Mouse (Mus musculus) large intestine, adult 2 months (tissue): ENCODE measurements around the gene Cep164. TPM values are rescaled to one million over a fixed set of nuclear protein-coding genes. Genes with fewer than 3 reads are reported as not detected.

Experiments used
- DNase-seq: peaks from one replicate; pipeline ENCODE4 v3.0.0-alpha.2; 2012; ENCODE audit warnings: low read depth, low spot score
- WGBS: fragments of 180-500 bp; shearing (Covaris S2); methylation state at CpG from one replicate; pipeline ENCODE4 v1.1.7; 2018; 5-methylcytosine and 5-hydroxymethylcytosine counted together
- polyA plus RNA-seq: library from polyadenylated mRNA; depleted of rRNA; stranded (reverse); fragments of >200 nt; gene quantifications from 2 replicates; pipeline ENCODE4 v1.2.3, GENCODE M21; 2012

Cep164 gene
- polyA plus RNA-seq, 1 experiment: 9.2 TPM

DNA sequence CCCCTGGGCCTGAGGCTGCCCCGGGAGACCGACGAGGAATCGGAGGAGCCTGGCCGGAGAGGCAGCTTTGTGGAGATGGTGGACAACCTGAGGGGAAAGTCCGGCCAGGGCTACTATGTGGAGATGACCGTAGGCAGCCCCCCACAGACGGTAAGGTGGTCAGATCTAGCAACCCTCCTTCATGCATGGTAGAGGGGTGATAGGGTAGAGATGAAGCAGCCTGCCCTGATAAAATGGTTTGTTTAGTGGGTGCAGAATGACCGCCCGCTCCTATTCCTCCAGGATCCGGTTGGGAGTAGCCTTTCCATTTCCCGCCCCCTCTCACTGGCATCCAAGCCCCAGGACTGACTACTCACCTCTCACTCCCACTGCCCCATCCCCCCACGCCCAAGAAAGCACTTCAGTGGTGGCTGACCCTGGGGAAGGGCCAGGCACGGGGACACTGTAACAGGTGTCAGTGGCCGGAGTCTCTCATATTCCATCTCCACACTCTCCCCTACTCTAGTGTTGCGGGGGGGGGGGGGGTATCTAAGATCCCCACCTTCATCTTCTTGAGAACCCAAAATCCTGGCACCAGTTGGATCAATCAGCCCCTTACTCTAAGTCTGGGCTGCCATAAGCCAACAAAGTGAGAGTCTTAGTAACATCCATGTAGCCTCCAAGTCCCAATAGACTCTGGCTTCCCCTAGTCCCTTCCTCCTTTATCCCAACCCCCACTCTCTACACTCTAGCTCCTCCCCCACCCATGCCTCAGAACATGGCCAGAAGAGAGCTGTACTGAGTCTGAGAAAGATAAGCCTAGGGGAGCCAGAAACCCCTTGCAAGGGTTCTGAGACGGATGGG, 10.9 kb upstream of the Cep164 start:
- WGBS: 10% methylated on average over 17 of the region's 17 CpGs
- no peak for DNase-seq

DNA sequence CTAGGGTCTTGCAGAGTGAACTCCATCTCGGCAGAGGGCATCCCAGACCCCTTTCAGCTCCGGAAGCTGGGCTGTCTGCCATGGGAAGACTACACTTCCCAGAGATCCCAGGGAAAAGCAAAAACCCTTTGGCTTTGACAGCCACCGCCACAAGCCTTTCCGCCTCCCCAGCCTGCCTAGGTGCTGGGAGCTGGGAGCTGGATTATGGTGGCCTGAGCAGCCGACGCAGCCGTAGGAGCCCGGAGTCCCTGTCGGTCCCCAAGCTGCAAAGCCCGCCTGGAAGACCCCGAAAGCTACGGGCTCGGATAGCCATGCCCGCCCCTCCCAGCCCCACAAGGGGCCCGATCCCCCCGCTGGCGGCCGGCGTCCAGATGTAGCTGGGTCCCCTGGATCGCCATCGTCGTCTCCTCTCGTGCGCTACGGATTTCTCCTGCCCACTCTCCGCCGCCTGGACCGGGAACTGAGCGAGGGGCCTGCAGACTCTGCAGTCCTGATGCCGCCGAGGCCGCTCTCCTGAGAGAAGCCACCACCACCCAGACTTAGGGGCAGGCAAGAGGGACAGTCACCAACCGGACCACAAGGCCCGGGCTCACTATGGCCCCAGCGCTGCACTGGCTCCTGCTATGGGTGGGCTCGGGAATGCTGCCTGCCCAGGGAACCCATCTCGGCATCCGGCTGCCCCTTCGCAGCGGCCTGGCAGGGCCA, 10.1 kb upstream of the Cep164 start, which contains the start of gene Bace1:
Gene Bace1 (plus strand): TSS at position 147 of the 705 bp plus-strand sequence.
- peak; percentile 35 for DNase-seq
- under 1% methylated on average over 40 of the region's 40 CpGs for WGBS

DNA sequence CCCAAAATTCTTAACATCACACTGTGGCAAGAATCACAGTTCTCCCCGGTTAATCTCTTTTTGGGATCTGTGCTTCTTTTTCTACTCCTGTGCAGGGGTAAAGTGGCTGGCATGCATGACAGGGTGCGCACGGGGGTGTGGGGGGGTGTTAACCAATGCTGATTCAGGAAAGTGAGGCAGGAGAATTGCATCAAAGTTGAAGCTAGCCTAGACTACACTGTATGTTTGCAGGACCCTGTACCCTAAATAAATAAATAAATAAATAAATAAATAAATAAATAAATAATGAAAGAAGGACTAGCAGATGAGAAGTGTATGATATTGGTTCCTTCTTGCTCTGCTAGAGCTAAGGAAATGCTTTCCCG, 9.6 kb upstream of the Cep164 start:
- WGBS: 25% methylated on average over 4 of the region's 4 CpGs
- no peak for DNase-seq

DNA sequence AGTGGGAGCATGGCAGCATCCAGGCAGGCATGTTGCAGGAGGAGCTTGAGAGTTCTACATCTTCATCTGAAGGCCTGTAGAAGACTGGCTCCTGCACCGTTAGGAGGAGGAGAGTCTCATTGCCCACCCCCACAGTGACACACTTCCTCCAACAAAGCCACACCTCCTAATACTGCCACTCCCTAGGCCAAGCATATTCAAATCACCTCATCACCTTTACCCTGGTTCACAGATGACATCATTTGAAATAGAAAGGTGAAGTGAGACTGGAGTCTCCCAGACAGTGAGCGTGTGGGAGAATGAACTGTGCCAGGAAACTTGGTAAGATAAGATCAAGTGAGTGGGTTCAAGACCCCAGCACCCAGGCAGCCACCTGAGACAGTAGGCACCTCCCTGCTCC, 5.0 kb upstream of the Cep164 start:
- DNase-seq: no peak
- WGBS: 64% methylated on average over 2 of the region's 2 CpGs

DNA sequence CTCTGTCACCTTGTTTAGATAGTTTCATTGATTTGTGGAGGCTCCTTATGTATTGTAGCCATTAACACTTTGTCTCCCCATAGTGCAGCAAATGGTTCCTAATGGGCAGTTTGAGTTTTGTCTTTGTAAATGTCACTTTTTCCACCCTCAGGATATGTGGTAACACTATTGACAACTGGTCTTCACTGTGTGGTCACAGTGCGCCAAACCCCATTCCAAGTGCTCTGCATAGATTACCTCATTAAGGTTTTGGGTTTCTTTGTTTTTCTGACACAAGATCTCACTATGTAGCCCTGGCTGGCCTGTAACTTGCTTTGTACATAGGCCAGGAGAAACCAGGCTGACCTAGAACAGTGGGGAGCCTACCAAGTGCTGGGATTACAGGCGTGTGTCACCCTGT, 4.4 kb upstream of the Cep164 start:
- 96% methylated on average over 2 of the region's 2 CpGs for WGBS

DNA sequence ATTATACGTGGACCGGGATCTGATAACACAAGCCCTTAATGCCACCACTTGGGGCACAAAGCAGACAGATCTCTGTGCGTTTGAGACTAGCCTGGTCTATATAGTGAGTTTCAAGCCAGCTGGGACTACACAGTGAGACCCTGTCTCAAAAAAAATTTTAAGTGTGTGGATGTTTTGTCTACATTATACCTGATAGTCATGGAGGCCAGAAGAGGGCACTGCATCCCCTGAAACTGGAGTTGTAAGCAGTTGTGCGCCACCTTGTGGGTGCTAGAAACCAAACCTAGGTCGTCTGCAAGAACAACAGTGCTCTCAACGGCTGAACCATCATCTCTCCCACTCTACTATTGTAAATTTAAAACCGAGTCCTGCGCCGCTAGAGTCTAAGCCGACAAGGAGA, 616 bp upstream of the Cep164 start:
- DNase-seq: peak; percentile 69

More for the DNA sequence above, 4.4 kb upstream of the Cep164 start:
- DNase-seq: no peak

DNA sequence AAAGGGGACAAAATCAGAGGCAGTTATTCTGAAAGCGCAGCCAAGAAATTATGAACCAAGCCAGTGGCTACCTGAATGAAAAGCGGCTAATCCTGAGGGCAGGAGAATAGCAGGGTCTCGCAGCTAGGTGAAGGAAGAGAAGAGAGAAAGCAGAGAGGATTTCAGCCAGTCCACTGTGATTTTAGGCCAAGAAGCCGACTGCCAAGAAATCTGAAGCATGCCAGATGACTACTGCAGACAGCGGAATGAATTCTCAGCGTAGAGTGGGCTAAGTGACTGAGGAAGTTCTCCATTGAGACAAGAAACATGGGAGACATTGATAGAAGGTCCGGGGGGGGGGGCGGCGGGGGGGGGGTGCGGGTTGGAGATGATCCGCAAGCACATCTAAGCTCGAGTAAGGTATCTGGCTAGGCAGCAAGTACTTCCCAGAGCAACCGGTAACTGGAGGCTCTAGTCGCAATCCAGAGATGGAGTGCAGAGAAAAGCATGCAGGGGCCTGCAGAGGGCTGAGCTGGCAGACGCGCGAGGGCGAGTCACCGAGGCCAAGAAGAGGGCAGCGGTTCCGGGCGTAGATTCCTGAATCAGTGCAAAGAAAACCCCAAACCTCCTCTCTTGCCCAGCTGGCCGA, 714 bp downstream of the Cep164 start:
- DNase-seq: no peak

More for the DNA sequence above, 616 bp upstream of the Cep164 start:
- 38% methylated on average over 10 of the region's 10 CpGs for WGBS

DNA sequence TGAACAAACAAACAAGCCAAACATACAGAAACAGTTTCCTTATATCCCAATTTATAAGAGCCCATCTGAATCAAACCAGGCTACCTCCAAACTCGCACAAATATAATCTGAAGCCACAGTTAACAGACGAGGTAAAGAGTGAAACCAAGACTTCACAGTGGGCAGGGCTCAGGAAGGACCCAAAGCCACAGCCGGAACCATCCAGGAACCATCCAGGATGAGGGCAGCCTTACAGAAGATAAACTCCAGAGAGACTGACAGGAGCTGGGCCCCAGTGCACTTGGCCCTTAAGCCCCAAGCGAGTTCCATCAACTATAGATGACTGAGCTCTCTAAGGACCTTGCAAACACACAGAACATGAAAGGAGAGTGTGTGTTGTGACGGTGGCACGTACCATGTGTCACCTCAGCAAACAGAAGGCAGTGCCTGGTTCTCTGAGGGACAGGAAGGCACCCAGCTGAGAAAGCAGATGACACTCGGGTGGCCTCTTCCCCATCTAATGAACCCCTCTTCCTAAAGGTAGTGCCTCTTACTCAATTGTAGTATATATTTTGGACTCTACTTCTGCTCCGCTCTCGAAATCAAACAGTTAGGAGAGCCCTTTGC, 10.0 kb downstream of the Cep164 start:
- WGBS: 81% methylated on average over 9 of the region's 9 CpGs
- no peak for DNase-seq

More for the DNA sequence above, 714 bp downstream of the Cep164 start:
- WGBS: 7% methylated on average over 23 of the region's 23 CpGs

DNA sequence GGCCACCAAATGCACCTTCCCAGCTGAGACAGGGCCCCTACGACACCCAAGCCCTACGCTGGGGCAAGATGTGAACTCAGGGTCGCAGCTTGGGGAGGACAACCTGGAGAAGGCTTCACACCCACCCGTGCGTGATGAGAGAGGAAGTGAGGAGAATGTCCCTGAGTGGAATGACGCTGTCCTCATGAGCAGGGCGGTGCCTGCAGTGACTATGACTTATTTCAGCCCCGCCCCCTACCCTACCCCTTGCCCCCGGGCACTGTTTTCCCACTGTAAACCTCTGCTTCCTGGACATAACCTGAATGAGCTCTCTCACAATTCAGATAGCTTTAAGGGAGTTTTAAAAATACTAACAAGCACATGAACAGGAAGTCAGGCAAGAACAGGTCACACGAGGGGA, 13.0 kb downstream of the Cep164 start:
- WGBS: 43% methylated on average over 10 of the region's 10 CpGs
- peak; percentile 19 for DNase-seq

DNA sequence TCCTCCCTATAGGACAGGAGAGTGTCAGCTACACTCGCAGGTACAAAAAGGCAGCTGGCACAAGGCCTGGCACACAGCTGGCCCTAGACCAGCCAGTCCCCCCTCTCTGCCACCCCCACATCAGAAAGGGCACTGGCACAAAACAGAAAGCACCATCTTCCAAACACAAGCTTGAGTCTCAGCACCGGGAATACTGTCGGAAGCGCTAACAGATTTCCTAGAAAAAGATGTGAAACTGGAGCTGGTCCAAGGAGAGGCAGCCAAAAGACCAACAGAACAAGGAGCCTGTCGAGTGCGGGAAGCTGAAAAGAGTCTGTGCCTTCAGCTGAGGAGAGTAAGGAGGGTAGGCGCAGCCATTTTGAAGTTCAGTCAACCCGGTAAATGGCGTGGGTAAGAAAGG, 13.4 kb downstream of the Cep164 start:
- DNase-seq: no peak
- 56% methylated on average over 9 of the region's 9 CpGs for WGBS

DNA sequence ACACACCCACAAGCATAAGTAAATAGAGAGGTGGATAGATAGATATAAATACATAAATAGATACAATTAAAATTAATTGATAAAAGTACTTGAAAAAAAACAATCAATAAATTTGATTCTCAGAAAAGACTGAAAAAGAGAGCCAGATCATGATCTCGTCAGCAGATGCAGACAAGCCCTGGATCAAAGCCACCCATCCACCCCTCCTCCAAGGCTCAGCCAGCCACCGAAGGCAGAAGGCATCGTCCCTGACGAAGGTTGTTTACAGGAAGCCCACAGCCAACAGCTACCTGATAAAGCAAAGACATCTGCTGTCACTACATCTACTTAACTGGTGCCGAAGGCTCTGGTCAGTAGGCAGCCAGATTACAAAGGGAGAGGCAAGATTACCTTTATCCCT, 16.5 kb downstream of the Cep164 start:
- 83% methylated on average over 5 of the region's 5 CpGs for WGBS
- no peak for DNase-seq

DNA sequence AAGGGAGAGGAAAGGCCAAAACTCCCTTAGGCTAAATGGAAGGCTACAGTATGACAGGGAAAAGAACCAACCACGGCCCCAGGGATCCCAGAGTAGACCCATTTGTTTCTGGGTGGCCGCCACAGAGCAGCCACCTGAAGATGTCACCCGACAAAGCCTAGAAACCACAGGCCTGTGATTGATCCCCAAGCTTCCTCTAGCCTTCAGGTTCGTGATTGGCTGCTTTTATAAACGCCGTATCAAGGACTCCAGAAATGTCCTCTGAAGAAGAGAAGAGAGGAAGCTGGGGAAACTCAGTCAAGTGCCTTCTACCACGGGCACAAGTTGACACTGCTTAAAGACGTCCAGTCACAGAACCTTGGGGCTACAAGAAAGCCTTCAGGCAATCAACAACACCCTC, 20.7 kb downstream of the Cep164 start:
- no peak for DNase-seq
- WGBS: 62% methylated on average over 8 of the region's 8 CpGs

DNA sequence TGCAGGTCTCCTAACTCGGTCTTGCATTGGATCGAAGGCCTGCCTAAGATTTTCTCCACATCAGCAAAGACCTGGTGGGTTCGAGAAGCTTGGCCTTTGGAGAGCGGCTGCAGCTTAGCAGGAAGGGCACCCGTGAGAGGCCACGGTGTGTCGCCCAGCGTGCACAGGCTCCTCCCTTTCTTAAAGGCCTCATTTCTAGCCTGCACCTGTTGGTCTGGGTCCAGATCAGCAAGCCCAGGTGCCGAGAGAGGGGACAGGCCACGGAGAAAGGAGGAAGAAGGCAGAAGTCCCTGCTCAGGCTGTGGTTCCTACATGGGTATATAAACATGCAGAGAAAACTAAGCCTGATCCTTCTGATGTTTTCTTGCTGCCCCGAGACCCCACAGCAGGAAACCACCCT, 21.2 kb downstream of the Cep164 start:
- peak; percentile 27 for DNase-seq
- 46% methylated on average over 11 of the region's 11 CpGs for WGBS

DNA sequence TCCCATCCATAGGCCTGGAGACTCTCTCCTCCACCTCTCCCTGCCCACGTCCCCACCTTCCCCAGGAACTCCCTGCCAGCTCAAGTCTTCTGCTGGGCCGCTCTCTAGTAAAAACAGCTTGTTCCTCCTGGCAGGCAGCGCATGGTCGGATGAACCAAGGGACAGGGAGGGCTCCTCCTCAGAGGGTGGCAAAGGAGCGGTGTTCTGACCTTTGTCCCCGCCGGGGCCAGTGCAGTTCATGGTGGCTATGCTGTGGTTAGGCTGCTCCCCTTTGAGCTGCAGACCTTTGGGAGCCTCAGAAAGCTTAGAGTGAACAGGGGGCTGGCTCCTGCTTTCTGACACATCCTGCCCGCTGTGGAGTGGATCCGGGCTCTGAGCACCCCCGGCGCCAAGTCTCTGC, 21.6 kb downstream of the Cep164 start:
- DNase-seq: peak; percentile 33

DNA sequence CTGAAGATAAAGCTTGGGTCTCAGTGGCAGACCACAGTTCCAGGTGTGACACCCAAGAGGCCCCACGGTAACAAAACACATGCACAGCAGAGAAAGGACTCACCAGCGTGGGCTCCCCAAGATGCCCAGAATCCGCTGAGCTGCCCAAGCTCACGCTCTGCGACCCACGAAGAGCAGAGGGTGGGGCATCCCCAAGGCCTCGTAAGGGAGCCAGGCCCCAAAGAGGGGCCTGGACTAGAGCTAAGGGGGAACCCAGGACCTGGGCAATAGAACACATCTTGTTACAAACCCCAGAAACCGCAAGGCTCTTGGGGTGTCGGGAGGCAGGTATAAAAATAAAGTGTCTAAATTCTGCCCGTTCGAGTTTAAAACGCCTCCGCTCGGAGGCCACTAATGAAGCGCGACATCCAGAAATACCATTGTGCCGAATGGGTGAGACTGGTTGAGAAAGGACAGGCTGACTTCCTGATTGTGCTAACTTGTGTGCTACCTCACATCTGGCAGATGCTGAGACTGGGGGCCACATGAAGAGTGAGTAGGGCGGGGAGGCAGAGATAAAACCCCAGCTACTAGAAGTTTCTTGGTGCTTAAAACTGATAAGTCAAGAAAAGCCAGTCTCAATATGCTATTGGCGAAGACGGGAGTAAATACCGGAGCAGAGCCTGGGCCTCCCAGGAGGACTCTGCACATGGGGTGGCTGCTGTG, 25.3 kb downstream of the Cep164 start:
- DNase-seq: no peak
- WGBS: 92% methylated on average over 21 of the region's 21 CpGs

More for the DNA sequence above, 21.6 kb downstream of the Cep164 start:
- whole genome bisulfite sequencing: 42% methylated on average over 11 of the region's 11 CpGs

DNA sequence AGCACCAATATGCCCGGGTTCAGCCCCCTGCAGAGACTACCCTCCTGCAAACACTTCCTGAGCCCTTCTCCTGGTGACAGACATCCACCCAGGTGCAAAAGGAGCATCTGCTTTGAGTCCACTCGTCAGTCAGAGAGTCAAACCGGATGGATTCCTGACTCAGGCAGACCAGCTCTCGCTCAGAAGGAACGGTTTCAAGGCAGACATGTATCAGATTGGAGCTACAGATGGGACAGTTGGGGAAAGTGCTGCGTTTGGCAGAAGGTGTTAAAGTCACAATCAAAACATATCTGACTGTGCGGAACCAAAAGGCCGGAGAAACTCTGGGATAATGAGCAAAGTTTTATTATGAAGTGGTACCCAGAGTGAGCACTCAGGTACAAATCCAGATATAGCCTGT, 29.1 kb downstream of the Cep164 start:
- WGBS: 90% methylated on average over 8 of the region's 8 CpGs
- DNase-seq: no peak

DNA sequence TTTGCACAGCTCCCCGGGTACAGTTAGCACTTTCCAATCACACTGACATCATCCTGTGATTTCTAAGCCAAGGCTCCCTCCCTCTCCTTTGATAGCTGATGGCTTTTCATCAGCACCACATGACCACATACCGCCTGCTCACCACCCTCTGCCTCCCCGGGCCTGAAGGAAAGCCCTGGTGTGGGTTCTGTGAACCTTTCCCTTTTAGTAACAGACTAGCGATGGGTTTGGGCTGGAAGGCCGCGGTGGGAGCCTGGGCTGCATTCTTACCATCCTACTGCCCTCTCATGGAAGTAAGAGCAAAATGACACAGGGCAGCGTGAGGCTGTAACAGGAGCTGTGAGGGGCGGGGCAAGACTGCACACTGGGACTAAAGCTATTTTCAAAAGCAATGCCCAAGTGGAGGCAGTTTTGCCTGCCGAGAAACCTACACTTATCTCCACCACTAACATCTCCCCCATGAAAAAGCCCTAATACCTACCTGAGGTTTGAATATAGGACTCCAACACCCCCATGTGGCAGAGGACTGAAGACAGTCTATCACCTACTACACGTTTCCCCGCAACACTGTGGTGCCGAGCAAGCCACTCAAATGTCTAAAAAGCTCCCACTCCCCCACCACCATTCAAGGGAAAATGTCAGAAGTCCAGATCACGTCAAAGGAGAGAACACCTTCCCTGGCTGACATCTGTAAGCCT, 29.9 kb downstream of the Cep164 start:
- DNase-seq: no peak

DNA sequence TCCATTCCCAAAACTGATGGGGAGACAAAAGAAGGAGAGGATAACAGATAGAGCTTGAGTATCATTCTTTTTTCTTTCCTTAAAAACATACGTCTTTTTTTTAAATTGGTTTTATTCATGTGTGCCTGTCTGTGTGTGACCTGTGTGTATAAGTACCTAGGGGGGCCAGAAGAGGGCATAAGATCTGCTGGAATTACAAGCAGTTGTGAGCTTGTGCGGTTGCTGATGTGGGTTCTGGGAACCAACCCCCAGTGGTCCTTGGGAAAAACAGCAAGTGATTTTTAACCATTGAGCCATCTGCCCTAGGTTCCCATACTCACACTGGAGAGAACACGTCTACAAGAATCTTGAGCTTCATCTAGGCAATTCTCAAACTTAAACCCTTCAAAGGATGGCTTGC, 31.2 kb downstream of the Cep164 start:
- WGBS: 87% methylated on average over 3 of the region's 3 CpGs
- no peak for DNase-seq

More for the DNA sequence above, 29.9 kb downstream of the Cep164 start:
- 54% methylated on average over 13 of the region's 13 CpGs for WGBS

DNA sequence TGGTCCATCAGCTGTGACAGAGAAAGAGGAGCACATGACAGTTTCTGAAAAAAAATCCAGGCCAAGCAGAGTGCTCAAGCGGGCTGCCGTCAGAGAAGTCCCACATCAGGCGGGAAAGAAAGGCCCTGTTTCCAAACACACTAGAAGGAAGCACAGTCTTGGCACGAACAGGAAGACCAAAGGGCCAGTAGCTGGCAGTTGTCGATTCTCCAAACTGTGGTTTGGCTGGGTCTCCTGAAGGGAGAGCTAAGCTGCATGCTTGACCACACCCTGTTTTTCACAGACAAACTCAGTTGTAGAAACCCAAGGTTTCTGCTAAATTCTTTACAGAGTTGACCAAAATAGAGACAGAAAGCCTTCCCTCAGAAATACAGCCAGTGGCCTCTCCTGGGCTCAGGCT, 32.8 kb downstream of the Cep164 start:
- DNase-seq: no peak
- 70% methylated on average over 5 of the region's 5 CpGs for WGBS
